ENCODE assay signal across 16 mouse cellular contexts in genomic region chr6:117122074-117122473, GRCm38 (mm10).
"Had no signal": no experiment of that assay in that cellular context is flagged by ENCODE, and none has a peak within 500 bp of the region (broad histone marks: within the 10 kb centered on the region; RNA-seq: fewer than 3 reads in every experiment).

No protein-coding gene starts in this region.

- DNase-seq: heart, postnatal 10 days; heart, postnatal 14 days; heart, postnatal 36 days; heart, postnatal 4 days; kidney, adult 11 months; kidney, adult 18-20 months; kidney, adult 2 months; kidney, adult 8-10 months; kidney, adult 9 months; kidney, postnatal 10 days; kidney, postnatal 14 days; kidney, postnatal 25 days; kidney, postnatal 36 days; kidney, postnatal 4 days; layer of hippocampus, adult 9-11 months; layer of hippocampus, postnatal 36 days had no signal
